Mouse (Mus musculus) cortical plate, adult 2 months (tissue): Measurements from ENCODE around the gene Fgf22.

Experiments used
- CTCF ChIP-seq: fragments of 200-500 bp; IDR thresholded peaks from 2 replicates; pipeline ENCODE4 v1.5.1; 2011; ENCODE audit warnings: mild to moderate bottlenecking, control low read depth, low read length; ENCODE audit not compliant: insufficient read depth; ENCODE audit errors: extremely low read depth
- POLR2A ChIP-seq: fragments of 200-500 bp; IDR thresholded peaks from 2 replicates; pipeline ENCODE4 v1.6.1; 2011; ENCODE audit warnings: mild to moderate bottlenecking, low read length, control low read depth; ENCODE audit not compliant: insufficient read depth; ENCODE audit errors: extremely low read depth

DNA sequence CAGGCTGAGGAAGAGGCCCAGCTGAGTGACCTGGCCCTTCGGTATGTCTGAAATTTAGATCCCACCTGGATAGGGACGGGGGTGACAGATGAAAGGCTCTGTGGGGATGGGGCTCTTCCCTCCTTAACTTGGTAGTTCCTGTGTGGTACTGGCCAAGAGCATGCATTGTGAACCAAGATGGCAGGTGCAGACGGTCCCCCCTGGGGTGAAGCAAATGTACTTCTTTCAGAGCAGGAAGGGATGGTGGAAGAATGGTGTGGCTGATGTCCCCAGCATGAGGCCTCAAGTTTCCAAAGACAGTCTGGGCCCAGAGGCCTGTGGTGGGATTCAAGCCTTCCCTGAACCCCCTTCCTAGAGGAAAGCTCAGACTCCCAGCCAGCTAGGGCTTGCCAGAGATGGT, 978 bp downstream of the Fgf22 start:
- TF ChIP-seq CTCF (no peak), POLR2A (no peak)
